Mouse (Mus musculus): ENCODE measurements around the gene Fscn1.

GRCm38 (mm10) chr5:142935642-142936335 is 24.4 kb upstream of the Fscn1 start:
- TF ChIP-seq CTCF (IDR thresholded peaks at IDR 0.05; ENCODE audit: low read depth) (peak; percentile 72), EP300 (IDR thresholded peaks at IDR 0.05; ENCODE audit: low read depth) (no peak)
